Mouse (Mus musculus): Measurements from ENCODE around the gene 1810049J17Rik.
A peak's percentile ranks its signal among the peaks of the same experiment; 100 is the strongest.

The 1810049J17Rik gene

DNA sequence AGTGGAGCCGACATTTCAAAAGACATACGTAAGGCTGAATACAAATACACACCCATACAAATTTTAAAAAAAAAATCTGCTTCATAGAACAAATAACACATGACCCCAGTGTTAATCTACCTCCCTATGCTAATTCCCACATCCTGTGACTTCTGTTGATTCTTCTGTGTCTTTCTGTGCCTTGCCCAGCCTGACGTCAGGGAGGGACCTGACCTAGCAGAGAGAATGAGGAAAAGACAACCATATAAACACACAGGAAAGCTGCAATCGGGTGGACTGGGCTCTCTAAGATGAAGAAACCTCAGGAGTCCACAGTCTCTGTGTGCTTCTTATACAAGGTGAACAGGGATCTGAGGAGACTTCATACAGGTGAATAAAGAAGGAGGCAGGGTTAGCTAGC, 14.6 kb downstream of the 1810049J17Rik start:
- no peak for DNase-seq

DNA sequence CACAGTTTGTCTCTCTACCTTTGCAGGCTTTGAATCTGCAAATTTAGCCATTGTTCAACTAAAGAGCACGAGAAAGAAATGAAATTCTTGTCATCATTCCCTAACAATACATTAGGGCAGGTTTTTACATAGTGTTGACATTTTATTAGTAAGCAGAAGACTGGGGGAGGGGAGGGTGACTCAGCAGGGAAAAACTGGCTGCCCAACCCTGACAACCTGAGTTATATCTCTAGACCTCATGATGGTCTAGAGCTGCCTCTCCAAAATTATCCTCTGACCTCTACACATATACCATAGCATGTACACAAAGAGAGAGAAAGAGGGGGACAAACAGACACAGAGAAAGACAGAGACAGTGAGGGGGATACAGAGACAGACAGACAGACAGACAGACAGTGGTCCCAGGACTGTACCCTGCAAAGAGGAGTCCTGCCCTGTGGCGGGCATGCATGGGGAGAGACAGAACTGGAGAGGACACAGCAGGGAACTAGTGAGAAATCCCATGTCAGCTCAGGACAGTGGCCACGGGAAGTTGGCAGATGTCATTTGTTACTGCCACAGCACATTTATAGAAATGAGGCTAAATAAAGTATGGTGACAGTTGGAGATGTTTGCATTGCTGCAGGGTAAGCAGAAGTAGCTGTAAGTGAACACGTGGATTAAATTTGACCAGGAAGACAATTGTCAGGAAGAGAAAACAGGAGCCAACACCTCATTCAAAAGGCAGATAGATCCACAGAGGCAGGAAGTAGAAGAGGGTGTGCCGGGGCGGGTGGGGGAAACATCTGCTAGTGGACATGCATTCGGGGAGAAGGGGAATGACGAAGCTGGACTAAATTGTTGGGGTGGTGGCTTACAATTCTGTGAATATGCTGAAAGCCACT, 15.3 kb downstream of the 1810049J17Rik start:
- DNase-seq = no peak

DNA sequence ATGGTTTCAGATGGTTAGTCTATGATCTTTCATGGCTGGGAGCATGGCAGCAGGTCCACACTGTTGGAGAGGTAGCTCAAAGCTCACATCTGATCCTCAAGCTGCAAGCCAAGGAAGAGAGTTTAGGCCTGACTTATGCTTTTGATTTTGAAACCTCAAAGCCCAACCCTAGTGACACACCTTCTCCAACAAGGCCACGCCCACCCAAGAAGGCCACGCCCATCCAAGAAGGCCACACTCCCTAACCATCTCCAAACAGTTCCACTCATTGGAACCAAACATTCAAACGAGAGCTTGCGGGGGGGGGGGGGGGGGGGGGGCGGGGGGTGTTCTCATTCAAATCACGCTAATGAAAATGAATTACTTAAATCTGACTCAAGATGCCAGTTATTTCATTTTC, 19.9 kb downstream of the 1810049J17Rik start:
- no peak for DNase-seq

DNA sequence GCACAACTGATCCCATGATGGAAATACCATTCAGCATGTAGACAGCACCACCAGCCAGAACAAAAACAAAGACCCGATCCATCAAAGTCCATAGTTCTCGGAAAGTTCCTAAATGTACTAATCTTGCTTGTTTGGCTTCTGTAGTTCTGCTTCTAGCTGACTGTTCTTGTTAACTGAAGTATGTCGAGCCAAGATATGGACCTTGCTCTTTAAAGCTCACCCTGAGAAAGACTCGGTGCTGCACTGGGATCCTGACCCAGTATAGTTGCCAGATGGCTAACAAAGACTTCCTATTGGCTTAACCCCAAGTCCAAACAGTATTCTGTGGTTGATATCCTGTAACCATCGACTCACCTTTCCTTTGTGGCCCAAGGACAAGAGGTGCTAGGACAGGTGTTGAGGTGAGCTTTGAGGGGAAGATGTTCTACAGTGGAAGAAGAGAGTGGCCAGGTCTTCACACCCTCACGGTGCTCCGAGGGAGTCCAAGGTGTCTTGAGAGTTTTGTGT, 23.4 kb downstream of the 1810049J17Rik start:
- peak; percentile 33 for DNase-seq

DNA sequence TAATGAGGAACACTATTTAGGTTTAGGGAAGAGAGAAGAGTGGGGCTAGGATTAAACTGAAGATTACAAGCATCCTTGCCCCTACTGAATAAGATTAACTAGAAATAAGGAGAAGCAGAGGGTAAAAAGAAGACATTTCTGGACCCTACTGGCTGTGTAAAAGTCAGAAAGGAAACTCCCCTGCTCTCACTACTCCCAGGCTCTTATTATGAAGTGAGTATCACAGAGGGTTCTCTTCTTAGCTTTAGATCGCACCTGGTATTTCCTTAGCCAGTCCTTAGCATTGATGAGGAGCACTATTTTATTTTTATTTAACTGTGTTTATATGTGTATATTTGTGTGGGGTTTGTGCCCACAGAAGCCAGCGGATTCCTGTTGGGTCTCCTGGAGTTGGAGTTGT, 25.5 kb downstream of the 1810049J17Rik start:
- DNase-seq = no peak

DNA sequence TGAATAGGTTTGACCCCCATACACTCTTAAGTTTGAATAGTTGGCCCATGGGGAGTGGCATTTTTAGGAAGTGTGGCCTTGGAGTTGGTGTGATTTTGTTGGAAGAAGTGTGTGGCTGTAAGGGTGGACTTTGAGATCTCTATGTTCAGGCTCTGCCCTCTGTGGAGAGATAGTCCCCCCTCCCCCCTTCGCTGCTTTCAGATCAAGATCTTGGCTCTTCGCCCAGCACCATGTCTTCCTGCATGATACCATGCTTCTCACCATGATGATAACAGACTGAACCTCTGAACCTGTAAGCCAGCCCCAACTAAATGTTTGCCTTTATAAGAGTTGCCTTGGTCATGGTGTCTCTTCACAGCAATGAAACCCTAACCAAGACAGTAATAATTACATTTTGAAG, 29.9 kb downstream of the 1810049J17Rik start:
- DNase-seq = no peak

DNA sequence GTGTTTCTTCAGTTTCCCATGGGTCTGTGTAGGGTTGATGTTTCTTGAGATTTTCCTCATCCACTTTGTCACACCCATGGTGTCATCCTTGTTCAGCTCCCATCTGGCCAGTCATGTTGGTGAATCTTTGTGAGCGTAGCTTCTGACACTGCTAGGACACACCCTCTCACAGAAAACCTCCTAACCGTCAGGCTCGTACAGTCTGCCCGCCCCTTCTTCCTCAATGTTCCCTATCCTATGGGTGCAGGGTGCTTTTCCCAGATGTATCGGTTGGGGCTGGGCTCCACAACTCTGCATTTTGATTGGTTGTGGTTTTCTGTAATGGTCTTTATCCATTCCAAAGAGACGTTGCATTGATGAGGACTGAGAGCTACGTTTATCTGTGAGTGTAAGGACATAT, 31.4 kb downstream of the 1810049J17Rik start:
- DNase-seq = no peak

DNA sequence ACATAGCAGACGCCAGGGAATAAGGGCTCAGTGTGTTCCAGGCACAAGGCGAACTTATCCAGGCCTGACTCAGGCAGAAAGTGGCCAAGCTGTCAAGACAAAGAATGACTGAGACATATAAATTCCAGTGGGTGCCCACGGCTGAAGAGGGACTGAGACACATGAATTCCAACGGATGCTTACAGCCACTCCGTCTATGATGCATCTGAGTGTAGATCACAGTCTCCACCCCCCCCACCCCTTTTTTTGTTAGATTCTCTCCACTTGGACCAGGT, 36.2 kb downstream of the 1810049J17Rik start:
- DNase-seq = no peak

DNA sequence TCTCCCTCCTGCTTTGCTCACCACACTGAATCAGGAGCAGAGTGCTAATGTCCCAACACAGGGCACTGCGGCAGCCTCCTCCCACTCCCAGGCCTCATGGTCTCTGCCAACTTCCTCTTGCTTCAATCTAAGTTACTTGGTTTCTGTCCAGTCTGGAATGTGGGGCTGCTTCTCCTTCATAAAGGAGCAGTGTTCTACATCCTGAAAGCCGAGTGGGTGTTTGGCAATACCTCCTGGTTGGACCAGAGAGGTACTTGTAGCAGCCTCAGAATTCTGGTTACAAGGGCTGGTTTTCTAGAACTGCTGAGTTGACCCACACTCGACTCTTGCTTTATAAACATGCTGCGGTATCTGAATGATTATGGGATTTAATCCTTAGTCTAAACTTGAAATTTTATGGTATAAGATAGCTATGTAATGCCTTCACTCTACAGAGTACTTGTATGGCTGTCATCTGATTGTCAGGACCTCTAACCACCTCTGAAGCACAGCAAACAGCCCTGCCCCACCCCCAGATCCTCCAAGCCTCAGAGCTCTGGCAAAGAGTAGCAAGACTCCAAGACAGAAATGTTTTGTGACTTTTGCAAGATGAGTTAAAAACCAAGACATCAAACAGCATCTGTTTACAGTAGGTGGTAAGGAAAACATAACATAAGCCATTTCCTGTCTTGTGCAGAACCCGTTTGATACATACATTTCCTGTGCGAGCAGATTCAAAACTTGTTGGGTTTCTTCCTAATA, 36.7 kb downstream of the 1810049J17Rik start:
- no peak for DNase-seq

DNA sequence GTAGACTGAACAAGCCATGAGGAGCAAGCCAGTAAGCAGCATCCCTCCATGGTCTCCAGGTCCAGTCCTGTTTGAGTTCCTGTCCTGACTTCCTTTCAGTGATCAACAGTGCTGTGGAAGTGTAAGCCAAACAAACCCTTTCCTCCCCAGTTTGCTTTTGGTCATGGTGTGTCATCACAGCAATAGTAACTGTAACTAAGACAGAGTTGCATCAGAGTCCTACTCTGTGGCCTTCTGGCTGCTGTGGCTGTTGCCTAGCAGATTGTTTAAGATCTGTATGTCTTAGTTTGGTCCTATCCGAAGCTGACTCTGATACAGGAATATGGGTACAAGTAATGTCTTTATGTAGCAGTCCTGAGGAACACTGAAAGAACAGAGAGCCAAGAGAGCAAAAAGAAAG, 41.9 kb downstream of the 1810049J17Rik start:
- DNase-seq = no peak

DNA sequence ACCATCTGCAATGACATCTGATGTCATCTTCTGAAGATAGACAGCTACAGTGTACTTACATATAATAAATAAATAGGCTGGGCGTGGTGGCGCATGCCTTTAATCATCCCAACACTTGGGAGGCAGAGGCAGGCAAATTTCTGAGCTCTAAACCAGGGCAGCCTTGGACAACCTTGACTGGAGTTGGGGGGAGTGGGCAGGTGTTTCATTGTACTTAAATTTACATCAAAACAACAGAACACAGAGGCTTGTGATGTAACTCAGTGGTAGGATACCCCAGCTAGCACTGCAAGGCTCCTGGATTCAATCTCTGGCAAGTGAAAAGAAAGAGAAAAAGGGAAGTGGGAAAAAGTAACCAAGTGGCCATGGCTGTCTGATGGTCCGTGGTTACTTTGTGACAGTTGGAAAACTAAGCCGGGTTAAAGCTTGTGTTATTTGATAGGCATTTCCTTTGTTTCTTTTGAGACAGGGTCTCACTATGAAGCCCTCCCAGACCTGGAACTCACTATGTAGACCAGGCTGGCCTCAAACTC, 46.5 kb downstream of the 1810049J17Rik start:
- DNase-seq = no peak

DNA sequence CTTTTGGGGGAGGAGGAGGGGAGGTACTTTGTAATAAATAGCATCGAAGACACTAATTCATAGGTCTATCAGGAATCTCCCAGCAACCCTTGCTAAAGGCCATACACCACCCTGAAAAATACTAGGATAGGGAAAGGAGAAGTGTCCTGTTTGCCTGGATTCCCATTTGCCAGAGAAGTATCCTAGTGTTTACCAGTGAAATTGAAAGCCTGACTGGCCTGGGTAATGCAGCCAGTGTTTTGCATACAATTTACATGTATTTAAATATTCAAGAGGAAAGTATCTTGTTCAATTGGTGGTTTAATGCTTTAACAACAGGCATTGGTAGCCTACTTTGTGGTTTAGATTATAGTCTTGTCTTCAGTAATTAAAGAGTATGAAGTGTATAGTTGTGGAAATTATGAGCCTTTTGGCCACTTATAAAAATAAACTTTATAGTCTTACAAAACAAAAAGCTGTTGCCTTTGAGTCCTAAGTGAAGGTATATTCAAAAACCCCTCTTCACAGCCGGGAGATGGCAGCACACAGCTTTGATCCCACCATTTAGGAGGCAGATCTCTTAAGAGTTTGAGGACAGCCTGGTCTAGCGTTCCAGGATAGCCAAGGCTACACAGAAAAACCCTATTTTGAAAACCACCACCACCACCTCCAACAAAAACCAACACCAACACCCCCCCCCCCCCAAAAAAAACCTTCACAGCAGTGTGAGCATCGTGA, 47.5 kb downstream of the 1810049J17Rik start:
- no peak for DNase-seq

DNA sequence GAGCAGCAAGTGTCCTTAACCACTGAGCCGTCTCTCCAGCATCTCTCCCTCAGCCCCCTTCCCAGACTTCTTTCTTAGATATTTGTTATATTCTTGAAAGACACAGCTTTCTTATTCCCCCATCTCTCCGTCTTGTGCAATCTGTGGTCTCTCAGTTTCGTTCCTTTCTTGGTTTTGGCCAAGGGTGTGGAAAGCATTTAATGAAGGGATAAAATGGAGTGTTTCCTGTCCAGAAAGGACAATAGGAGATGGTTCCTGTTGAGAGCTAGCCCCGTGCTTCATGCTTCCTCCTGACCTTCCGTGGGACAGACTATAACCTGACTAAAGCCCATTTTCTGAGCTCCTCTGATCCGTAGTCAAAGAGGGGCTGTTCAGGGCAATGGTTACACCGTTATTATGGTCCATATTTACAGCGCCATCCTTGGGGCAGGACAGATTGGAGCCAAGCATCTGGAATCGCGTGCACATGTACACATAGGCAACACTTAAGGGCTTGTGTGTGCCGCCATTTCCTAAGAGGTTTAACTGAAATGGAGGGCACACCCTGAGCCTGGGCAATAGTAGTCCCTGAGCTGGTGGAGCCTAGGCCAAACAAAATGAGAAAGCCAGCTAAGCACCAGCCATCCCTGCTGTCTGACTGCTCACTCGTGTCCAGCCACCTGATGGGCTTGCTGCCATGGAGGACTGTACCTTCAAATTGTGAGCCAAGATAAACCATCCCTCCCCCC, 48.2 kb downstream of the 1810049J17Rik start:
- DNase-seq = peak; percentile 7

Data from kidney, adult 11 months (tissue).